Mouse (Mus musculus) left cerebral cortex, postnatal 25 days (tissue): ENCODE data around the gene Eci2. TPM values are rescaled to one million over a fixed set of nuclear protein-coding genes. Genes with fewer than 3 reads are reported as not detected.

ENCODE experiments used
- DNase-seq, 2 experiments: peaks; one replicate each; pipeline ENCODE4 v3.0.0; 2022; ENCODE audit warnings: low spot score in 2 of 2, mixed read lengths in 1 of 2
- intact Hi-C: fragments of 180-260 bp; cut with DNase I; formaldehyde crosslinking; loops from one replicate; pipeline ENCODE4 v1.15.1; 2025
- total RNA-seq, 2 experiments: library from RNA; stranded (reverse); gene quantifications; 2 replicates each; pipeline ENCODE4 v1.2.3; 2021

The Eci2 gene
- total RNA-seq, 2 experiments from 2014 or later = 39.3 to 40.0 TPM

DNA sequence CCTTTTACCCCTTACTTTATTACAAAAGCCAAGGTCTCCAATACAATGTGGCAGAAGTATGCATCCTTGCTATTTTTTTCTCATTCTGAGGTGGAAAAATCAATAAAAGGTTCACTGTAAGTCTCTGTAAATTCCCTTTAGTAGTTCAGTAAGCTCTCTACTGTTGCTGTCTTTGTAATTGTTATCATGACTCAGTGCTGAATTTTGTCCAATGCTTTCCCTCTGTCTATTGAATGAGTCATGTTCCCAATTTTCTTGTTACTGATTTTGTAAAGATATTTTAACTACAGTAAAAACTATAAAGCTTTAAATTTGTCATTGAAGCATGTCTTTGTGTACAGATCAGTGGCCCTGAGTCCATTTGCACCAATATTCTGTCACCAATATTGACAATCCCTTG is 84.5 kb downstream of the Eci2 start:
- intact Hi-C loops = no loop called here
- DNase-seq = no peak

- DNase-seq = peak; percentile 6 to 35
- intact Hi-C loops = no loop called here
Measured at GRCm38 (mm10) chr13:34934931-34935644, 91.8 kb downstream of the Eci2 start.

Other genes with a start within 250 kb of the Eci2 start
- 10 to 100 TPM; 80.3 to 89.6 TPM for gene Prpf4b, start 151.8 kb downstream of the Eci2 start, total RNA-seq
- gene Fam217a, start 102.8 kb downstream of the Eci2 start, total RNA-seq = under 1 TPM; 0.50 to 0.83 TPM
- not detected for gene 4933417A18Rik, start 102.7 kb downstream of the Eci2 start, total RNA-seq
- gene Eci3, start 63.3 kb downstream of the Eci2 start, total RNA-seq = under 1 TPM in 1 of 2 experiments, not detected in 1; 0.71 TPM